Mouse (Mus musculus): ENCODE measurements around the gene Zfp189. TPM values are rescaled to one million over a fixed set of nuclear protein-coding genes. Genes with fewer than 3 reads are reported as not detected.

Zfp189 gene
- polyA plus RNA-seq, 1 experiment from 2014 or later = 9.7 TPM

Other genes starting within 250 kb of the Zfp189 start
- not detected in 2 replicates for gene Acnat2, start 113.0 kb upstream of the Zfp189 start, polyA plus RNA-seq (2014; fragmentation: Nextera tagmentation; extraction: Ambion mirVana)
- gene Acnat1, start 47.3 kb upstream of the Zfp189 start, polyA plus RNA-seq (2014; fragmentation: Nextera tagmentation; extraction: Ambion mirVana) = 0.13 TPM in 1 of 2 replicates, not detected in the other
- 0.16 TPM in 1 of 2 replicates, not detected in the other for gene Baat, start 14.6 kb upstream of the Zfp189 start, polyA plus RNA-seq (2014; fragmentation: Nextera tagmentation; extraction: Ambion mirVana)
- 75.4 and 78.6 TPM in 2 replicates for gene Mrpl50, start 83 bp upstream of the Zfp189 start, polyA plus RNA-seq (2014; fragmentation: Nextera tagmentation; extraction: Ambion mirVana)
- gene Aldob, start 28.4 kb downstream of the Zfp189 start, polyA plus RNA-seq (2014; fragmentation: Nextera tagmentation; extraction: Ambion mirVana) = 0.09 and 0.14 TPM in 2 replicates
- 34.0 and 39.2 TPM in 2 replicates for gene Tmem246, start 76.7 kb downstream of the Zfp189 start, polyA plus RNA-seq (2014; fragmentation: Nextera tagmentation; extraction: Ambion mirVana)
- gene Rnf20, start 110.8 kb downstream of the Zfp189 start, polyA plus RNA-seq (2014; fragmentation: Nextera tagmentation; extraction: Ambion mirVana) = 54.8 and 55.3 TPM in 2 replicates
- 0.07 and 0.13 TPM in 2 replicates for gene Ppp3r2, start 160.8 kb downstream of the Zfp189 start, polyA plus RNA-seq (2014; fragmentation: Nextera tagmentation; extraction: Ambion mirVana)

Data from embryonic facial prominence, embryonic 14.5 days (tissue).